Mouse (Mus musculus) lung, postnatal 14 days (tissue): ENCODE measurements at regions not wholly inside any gene's neighbourhood (a gene's known extent, or its start where the extent isn't known, plus 50 kb on each side); places are given as distances from the start of the nearest gene placed in this dataset.

Experiments used
- DNase-seq: peaks from one replicate; pipeline ENCODE4 v3.0.0; 2021

DNA sequence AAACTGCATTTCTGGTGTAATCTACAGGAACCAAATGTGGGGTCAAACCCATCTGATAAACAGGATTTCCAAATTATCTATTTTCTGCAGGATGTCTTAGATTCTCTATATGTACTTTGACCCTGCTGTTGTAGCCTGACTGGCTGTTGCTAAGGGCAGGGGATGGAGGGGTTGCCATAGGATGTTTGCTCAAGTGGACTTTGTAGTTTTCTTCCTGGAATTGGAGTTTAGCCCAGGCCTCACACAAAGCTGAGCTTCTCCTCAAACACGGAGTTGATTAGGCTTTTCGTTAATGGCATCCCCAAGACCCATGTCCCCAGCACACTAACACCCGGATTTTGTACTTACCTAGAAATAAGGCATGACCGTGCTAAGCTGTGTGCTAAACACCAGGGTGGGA is 173.3 kb downstream of the Atp23 start:
- DNase-seq, result no peak

- no peak for DNase-seq
These were observed 183.2 kb downstream of the Atp23 start for GRCm38 (mm10) chr10:126717961-126718360.

DNA sequence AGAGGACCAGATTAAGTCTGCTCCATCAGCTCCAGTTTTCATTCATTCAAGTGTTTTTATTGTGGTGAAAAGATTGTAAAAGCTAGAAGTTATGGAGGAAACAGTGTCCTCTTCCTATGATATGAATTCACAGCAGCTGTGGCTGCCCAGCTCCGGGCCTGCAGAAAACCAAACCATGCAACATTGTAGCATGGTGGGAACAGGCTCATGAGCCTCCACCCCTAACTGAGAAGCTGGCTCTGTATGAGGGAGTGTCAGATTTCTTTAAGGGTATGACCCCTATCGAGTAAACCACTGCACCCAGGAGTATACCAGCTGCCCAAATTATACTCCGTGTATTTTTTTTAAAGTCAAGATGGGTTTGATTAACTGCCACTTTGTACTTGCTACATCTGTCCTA is 189.4 kb downstream of the Atp23 start:
- no peak for DNase-seq

GRCm38 (mm10) chr10:126709219-126709917 is 191.8 kb downstream of the Atp23 start:
- no peak for DNase-seq

- no peak for DNase-seq
These were observed 192.4 kb downstream of the Atp23 start for GRCm38 (mm10) chr10:126708730-126709129.

- DNase-seq, result no peak
These were observed 192.9 kb downstream of the Atp23 start for GRCm38 (mm10) chr10:126708215-126708614.

GRCm38 (mm10) chr10:126697086-126697485 is 204.1 kb downstream of the Atp23 start:
- DNase-seq, result no peak

- DNase-seq, result no peak
These were observed 210.1 kb downstream of the Atp23 start for GRCm38 (mm10) chr10:126690914-126691673.

DNA sequence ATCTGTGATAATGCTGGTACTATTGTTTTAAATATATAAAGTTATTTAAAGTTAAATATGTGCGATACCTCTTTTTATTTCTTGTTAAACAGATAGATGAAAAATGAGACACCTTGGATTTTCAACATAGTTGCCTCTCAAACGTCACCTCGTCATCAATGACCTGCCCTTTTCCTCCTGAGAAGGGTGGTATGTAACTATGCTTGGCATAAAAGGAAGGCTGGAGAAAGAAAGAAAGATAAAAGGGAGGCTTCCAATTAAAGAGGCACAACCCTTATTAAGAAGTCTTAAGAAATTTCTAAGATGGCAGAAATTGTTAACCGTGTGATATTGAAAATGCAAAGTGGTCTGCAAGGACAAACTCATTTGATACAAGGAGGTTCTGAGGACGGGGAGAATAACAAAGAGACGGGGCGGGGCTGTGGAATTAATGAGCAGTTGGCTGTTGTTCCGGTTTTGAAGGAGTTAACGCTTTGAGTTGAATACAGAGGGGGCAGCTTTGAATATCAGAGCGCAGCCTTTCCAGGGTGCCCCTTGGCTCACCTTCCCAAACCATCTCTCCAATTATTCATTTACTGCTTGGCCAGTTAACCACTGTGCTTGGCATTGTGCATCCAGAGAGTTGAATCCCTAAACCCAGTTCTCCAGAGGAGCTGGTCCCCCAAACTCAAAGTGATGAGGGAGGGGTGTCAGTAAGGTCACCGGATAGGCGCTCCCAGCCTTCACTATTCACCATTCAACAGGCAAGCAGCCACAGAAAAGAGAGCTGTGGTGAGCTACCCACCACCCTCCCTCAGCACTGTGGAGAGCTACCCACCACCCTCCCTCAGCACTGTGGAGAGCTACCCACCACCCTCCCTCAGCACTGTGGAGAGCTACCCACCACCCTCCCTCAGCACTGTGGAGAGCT is 220.6 kb downstream of the Atp23 start:
- DNase-seq, result no peak

DNA sequence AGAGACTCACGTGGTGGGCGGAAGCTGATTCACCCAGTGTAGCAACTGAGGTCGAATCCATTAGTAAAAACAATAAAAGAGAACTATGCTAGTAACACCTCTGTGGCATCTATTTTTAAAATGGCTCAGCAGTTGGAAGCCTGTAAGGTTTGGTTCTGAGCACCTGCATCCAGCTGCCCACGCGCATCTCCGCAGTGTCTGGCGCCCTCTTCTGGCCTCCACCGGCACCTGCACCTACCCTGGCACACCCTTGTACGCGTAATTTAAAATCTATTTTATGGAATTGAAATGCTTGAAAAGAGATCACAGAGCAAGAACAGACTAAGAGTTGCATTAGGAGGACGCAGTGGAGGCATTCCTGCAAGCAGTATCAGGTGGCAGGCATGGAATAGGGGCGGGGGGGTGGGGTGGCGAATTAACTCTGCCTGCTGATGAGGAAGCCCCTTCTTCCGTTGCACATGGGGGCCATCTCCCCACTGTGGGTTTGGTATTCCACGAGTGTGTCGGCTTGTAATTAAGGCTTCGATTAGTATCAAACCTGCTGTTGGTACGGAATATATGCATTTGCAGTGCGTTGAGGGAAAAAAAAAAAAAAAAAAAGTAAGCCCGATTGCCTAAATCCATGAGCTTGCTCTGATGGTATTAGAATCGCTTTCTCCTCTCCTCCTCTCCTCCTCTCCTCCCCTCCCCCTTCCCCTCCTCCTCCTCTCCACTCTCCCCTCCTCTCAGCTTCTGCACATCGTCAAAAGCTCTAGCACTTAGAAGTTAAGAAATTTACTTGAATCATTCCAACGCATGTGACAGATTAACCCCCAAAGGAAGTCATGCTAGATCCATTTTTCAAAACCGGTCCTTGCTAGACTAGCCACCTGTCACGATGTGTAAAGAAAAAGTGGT is 221.7 kb downstream of the Atp23 start:
- DNase-seq, result no peak

GRCm38 (mm10) chr10:126673437-126673836 is 227.7 kb downstream of the Atp23 start:
- DNase-seq, result no peak

DNA sequence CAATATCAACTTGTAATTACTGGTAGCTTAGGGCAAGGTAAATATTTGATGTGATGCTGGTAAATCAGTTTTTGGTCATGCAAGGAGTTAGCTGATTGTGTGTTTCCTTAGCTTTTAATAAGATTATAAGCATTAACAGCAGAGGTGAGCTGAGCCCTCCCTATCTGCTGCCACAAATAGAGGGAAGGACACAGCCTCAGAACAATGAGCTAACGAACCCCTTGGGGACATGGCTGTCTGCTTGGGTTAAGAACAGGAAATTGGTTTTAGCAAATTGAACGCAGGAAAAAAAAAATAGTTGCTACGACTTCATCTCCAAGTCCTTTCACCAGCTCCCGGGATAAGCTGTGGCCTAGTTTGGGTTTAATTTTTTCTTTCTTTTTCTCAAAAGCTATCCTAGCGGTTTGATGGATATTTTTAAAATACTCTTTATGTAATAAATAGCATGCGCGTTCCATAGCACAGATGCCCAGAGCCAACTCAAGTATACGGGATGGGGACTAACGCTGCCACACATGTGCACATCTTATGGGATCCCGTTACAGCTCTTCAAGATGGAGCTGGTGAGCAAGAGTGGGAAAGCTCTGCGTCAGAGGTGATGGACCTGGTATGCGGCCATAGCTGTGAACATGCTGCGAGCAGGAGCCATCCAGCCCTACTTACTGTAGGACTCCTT is 236.6 kb downstream of the Atp23 start:
- DNase-seq, result no peak

GRCm38 (mm10) chr10:126663461-126664013 is 237.6 kb downstream of the Atp23 start:
- no peak for DNase-seq

DNA sequence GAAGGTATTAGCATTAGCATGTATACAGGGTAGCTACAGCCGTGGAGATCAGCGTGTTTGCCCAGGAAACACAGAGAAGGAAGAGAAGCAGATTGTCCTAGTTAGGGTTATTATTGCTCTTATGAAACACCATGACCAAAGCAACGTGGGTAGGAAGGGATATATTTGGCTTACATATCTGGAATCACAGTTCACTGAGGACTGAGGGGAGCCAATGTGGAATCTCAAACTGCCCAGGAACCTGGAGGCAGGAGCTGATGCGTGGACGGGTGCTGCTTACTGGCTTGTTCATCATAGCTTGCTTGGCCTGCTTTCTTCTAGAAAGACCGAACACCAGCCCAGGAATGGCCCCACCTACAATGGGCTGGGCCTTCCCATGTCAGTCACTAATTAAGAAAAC is 238.4 kb downstream of the Atp23 start:
- no peak for DNase-seq

GRCm38 (mm10) chr10:126661095-126661615 is 240.0 kb downstream of the Atp23 start:
- no peak for DNase-seq

GRCm38 (mm10) chr10:126660024-126660423 is 241.1 kb downstream of the Atp23 start:
- no peak for DNase-seq

GRCm38 (mm10) chr10:126652693-126653092 is 248.5 kb downstream of the Atp23 start:
- DNase-seq, result no peak

DNA sequence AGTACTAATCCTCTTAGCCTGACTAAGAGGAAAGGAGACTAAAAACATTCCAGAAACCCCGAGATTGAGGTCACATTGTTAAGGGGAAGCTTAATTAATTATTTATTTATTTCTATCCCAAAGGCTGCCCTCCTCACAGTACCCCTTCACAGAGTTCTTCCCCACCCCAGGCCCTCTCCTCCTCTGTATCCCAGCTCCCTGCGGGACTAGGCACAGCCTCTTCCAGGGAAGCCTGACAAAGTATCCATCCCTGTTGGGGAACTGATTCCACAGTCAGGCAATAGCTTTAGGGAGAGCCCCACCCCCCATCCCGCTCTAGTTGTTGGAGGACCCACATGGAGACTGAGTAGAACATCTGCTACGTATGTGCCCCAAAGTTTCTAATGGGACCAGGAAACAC is 254.6 kb downstream of the Atp23 start:
- DNase-seq, result no peak

- peak; percentile 0 for DNase-seq
These were observed 259.3 kb downstream of the Atp23 start for GRCm38 (mm10) chr10:126641792-126642289.

- DNase-seq, result no peak
These were observed 266.4 kb downstream of the Atp23 start for GRCm38 (mm10) chr10:126634731-126635130.

DNA sequence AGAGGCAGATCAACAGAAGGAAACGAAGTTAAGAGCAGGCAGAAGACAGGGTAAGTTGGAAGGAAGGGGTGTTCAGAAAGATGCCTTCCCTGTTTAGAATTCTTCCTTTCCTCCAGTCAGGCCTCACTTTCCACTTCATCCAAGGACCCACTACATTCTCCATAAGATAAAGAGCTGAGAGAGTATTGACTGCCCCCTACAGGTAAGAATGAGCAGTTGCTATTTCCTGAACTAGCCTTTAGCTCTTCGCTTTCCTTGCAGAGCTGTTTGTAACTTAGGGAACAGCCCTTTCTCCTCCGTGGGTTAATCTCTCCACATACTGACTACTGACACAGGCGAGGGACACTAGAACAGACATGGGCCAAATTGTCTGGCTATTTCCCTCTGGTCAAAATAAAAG is 273.1 kb downstream of the Atp23 start:
- no peak for DNase-seq
